Mouse (Mus musculus) E14TG2a.4 (cell line): ENCODE results near the gene Cat.
A peak's percentile ranks its signal among the peaks of the same experiment; 100 is the strongest.

ENCODE experiments used
- H3K27me3 ChIP-seq: 2 replicates; pipeline ENCODE4 v1.6.1; 2014; ENCODE audit warnings: low read length, control low read depth; ENCODE audit not compliant: insufficient read depth
- H3K36me3 ChIP-seq: 2 replicates; pipeline ENCODE4 v1.6.1; 2014; ENCODE audit warnings: low read length, control low read depth; ENCODE audit not compliant: insufficient read depth
- H3K4me1 ChIP-seq: replicated peaks from 2 replicates; pipeline ENCODE4 v1.6.1; 2014; ENCODE audit warnings: low read depth, low read length, control low read depth
- H3K4me3 ChIP-seq: replicated peaks from 2 replicates; pipeline ENCODE4 v1.5.1; 2014; ENCODE audit warnings: mild to moderate bottlenecking, low read length
- H3K9me3 ChIP-seq: 2 replicates; pipeline ENCODE4 v1.6.1; 2014; ENCODE audit warnings: low read length, control low read depth
- CTCF ChIP-seq: conservative IDR thresholded peaks from 2 replicates; pipeline ENCODE4 v1.5.1; 2014; ENCODE audit warnings: low read length
- NANOG ChIP-seq: IDR thresholded peaks from 2 replicates; pipeline ENCODE4 v1.6.1; 2014; ENCODE audit warnings: borderline replicate concordance, low read length, mixed read lengths
- POU5F1 ChIP-seq: IDR thresholded peaks from 2 replicates; pipeline ENCODE4 v1.6.1; 2014; ENCODE audit warnings: low read length, borderline replicate concordance

Gene Cat

GRCm38 (mm10) chr2:103504463-103504862, 19.5 kb upstream of the Cat start:
- H3K36me3 ChIP-seq = no peaks in the 10 kb centered on the region
- H3K4me1 ChIP-seq = no peaks in the 10 kb centered on the region
- H3K27me3 ChIP-seq = no peaks in the 10 kb centered on the region
- no peak overlapping the region for H3K4me3 ChIP-seq
- 0 out of 2 replicates have a peak, but pooled peaks cover 5% of the 10 kb centered on the region for H3K9me3 ChIP-seq
- TF ChIP-seq NANOG = no peak
- no peak for TF ChIP-seq POU5F1
- TF ChIP-seq CTCF = no peak

- no peaks in the 10 kb centered on the region for H3K36me3 ChIP-seq
- no peaks in the 10 kb centered on the region for H3K4me1 ChIP-seq
- no peak overlapping the region for H3K4me3 ChIP-seq
- 0 out of 2 replicates have a peak, but pooled peaks cover 5% of the 10 kb centered on the region for H3K9me3 ChIP-seq
- H3K27me3 ChIP-seq = no peaks in the 10 kb centered on the region
- TF ChIP-seq CTCF (no peak), NANOG (no peak), POU5F1 (no peak)
These were observed 15.8 kb upstream of the Cat start for GRCm38 (mm10) chr2:103500769-103501168.

GRCm38 (mm10) chr2:103495633-103496418, 10.9 kb upstream of the Cat start:
- TF ChIP-seq POU5F1 = no peak
- no peak for TF ChIP-seq NANOG
- TF ChIP-seq CTCF = no peak
- H3K36me3 ChIP-seq = no peaks in the 10 kb centered on the region
- H3K9me3 ChIP-seq = no peaks in the 10 kb centered on the region
- no peak overlapping the region for H3K4me3 ChIP-seq
- no peaks in the 10 kb centered on the region for H3K4me1 ChIP-seq
- H3K27me3 ChIP-seq = no peaks in the 10 kb centered on the region

DNA sequence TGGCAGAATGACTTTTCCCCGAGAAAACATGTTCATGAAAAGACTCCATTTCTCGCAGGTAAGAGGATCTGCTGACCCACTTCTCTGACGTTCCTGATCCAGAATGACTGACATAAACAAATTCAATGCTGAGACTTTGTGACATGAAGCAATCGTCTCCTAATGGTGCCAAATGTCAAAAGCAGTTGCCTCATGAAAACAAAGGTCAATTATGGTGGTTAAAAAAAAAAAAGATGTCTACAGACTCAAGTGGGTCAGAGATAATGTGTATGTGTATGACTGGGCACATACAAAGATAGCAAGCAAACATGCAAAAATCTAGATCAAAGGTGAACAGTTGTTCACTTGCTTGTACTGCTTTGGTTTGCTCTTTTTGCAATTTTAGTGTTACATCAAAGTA, 8.9 kb upstream of the Cat start:
- no peak for TF ChIP-seq NANOG
- Histone ChIP-seq H3K27me3 (no peaks in the 10 kb centered on the region), H3K9me3 (no peaks in the 10 kb centered on the region), H3K4me1 (no peaks in the 10 kb centered on the region), H3K36me3 (no peaks in the 10 kb centered on the region), H3K4me3 (no peak overlapping the region)

DNA sequence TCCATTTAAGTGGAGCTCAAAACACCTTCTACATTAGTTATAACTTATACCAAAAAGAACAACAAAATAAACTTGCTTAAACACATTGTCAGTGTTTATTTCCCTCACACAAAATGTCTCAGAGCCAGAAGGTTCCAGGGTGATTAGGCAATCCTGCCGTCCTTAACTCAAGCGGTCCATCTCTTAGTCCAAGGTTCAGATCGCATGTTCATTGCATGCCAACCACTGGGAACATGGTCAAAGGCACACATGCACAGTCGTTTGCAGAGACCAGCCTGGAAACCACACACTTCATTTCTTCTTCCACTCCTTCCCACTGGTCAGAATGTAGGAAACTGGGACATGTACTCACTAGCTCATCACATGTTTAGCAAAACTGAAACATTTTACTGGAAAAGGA, 7.6 kb upstream of the Cat start:
- Histone ChIP-seq H3K4me1 (no peaks in the 10 kb centered on the region), H3K36me3 (no peaks in the 10 kb centered on the region), H3K4me3 (no peak overlapping the region), H3K27me3 (0 out of 2 replicates have a peak, but pooled peaks cover 2% of the 10 kb centered on the region), H3K9me3 (no peaks in the 10 kb centered on the region)
- TF ChIP-seq POU5F1 = no peak
- TF ChIP-seq CTCF = no peak
- TF ChIP-seq NANOG = no peak

DNA sequence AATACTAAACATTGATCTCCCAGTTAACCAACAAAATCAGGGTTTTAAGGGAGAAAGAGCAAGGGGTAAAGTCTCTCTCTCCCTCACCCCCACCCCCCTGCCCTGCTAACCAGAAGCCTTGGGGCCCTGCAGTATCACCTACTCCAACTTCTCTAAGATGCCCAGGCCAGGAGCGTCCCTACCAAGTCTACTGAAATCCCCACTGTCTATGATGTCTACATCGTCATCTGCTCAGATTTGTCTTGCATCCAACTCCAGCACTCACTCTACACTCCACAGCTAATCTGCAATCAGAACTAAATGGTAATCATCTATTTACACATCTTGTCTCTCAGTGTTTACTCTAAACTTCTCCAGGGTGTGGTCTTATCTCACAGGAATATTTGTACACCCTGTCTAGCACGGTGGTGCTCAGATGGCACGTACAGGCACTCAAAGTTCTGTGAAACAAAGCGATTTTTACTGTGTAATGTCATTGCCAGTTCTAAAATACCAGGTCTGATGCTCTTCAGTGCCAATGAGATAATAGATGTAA, 907 bp downstream of the Cat start:
- TF ChIP-seq NANOG (no peak), POU5F1 (no peak), CTCF (no peak)
- Histone ChIP-seq H3K27me3 (0 out of 2 replicates have a peak, but pooled peaks cover 2% of the 10 kb centered on the region), H3K9me3 (no peaks in the 10 kb centered on the region), H3K4me1 (peaks cover 31% of the 10 kb centered on the region), H3K4me3 (peak overlapping the region; percentile 86), H3K36me3 (peaks cover 9% of the 10 kb centered on the region; the same call in 1 of the 2 replicates)

DNA sequence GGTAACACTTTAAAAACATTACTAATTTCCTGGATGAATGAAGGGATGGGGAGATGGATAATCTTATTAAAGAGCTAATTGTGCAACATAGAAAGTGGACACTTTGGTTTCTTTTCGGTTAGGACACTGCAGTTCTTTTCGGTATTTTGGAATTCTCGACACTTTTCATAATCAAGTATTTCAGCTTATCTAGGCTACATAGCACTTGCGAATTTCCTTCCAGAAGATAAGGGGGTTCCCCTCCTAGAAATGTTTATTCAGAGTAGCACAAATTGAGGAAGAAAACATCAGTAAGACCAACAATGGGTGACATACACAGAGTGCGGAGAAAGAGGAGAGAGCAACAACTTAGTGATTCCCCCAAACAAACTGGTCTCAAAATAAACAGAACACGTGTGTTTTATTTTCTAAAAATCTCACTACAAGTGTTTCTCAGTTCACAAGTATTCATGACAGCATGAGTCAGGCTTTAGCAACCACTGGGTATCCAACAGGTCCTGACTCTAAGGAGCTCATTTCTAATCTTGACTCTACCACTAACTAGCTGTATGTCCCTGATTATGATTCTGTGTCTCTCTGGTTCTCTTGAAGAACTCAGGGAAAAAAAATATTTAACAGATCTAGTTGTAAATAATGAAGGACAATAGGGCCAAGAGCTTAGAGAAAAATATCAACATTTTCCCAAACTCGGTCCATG, 1.5 kb downstream of the Cat start:
- peak overlapping the region; percentile 86 for H3K4me3 ChIP-seq
- TF ChIP-seq POU5F1 (no peak), NANOG (no peak), CTCF (no peak)
- H3K9me3 ChIP-seq = no peaks in the 10 kb centered on the region

GRCm38 (mm10) chr2:103481314-103482231, 3.4 kb downstream of the Cat start:
- TF ChIP-seq CTCF (no peak), POU5F1 (no peak), NANOG (no peak)
- peaks cover 9% of the 10 kb centered on the region; the same call in 1 of the 2 replicates for H3K36me3 ChIP-seq

More for the DNA sequence above, 1.5 kb downstream of the Cat start:
- Histone ChIP-seq H3K27me3 (0 out of 2 replicates have a peak, but pooled peaks cover 2% of the 10 kb centered on the region), H3K4me1 (peaks cover 31% of the 10 kb centered on the region), H3K36me3 (peaks cover 9% of the 10 kb centered on the region; the same call in 1 of the 2 replicates)

More at GRCm38 (mm10) chr2:103481314-103482231, 3.4 kb downstream of the Cat start:
- peaks cover 31% of the 10 kb centered on the region for H3K4me1 ChIP-seq
- H3K9me3 ChIP-seq = no peaks in the 10 kb centered on the region
- H3K4me3 ChIP-seq = no peak overlapping the region
- H3K27me3 ChIP-seq = no peaks in the 10 kb centered on the region
